Mouse (Mus musculus) CH12.LX (cell line): ENCODE measurements at regions not wholly inside any gene's neighbourhood (a gene's known extent, or its start where the extent isn't known, plus 50 kb on each side); places are given as distances from the start of the nearest gene placed in this dataset.

ENCODE experiments used
- BHLHE40 ChIP-seq: IDR thresholded peaks from 2 replicates; pipeline ENCODE4 v1.6.1; 2011; ENCODE audit warnings: mild to moderate bottlenecking, low read depth, low read length, improper control_type of control experiment
- CTCF ChIP-seq, 2 experiments: IDR thresholded peaks in 1 of 2; conservative IDR thresholded peaks in 1 of 2; 2 replicates each; pipeline ENCODE4 v1.5.1; 2011 to 2012; ENCODE audit warnings: low read depth in 2 of 2, low read length in 2 of 2, improper control_type of control experiment in 1 of 2, inconsistent platforms in 1 of 2, mild to moderate bottlenecking in 1 of 2, moderate library complexity in 1 of 2
- IRF4 ChIP-seq: IDR thresholded peaks from 2 replicates; pipeline ENCODE4 v1.6.1; 2014; ENCODE audit warnings: low read depth, mild to moderate bottlenecking, inconsistent platforms, low read length, improper control_type of control experiment
- JUN ChIP-seq: IDR thresholded peaks from 2 replicates; pipeline ENCODE4 v1.6.1; 2011; ENCODE audit warnings: low read depth, mild to moderate bottlenecking, low read length, improper control_type of control experiment, moderate library complexity; ENCODE audit not compliant: insufficient read depth
- MAFK ChIP-seq: IDR thresholded peaks from 2 replicates; pipeline ENCODE4 v1.6.1; 2011; ENCODE audit warnings: low read length, improper control_type of control experiment; ENCODE audit not compliant: insufficient replicate concordance
- MAZ ChIP-seq: IDR thresholded peaks from 2 replicates; pipeline ENCODE4 v1.6.1; 2012; ENCODE audit warnings: low read depth, mild to moderate bottlenecking, inconsistent platforms, low read length, improper control_type of control experiment, moderate library complexity
- MEF2A ChIP-seq: IDR thresholded peaks from 2 replicates; pipeline ENCODE4 v1.6.1; 2014; ENCODE audit warnings: low read depth, mild to moderate bottlenecking, inconsistent platforms, low read length, improper control_type of control experiment, borderline replicate concordance
- MYC ChIP-seq: IDR thresholded peaks from 2 replicates; pipeline ENCODE4 v1.6.1; 2011; ENCODE audit warnings: low read depth, mild to moderate bottlenecking, improper control_type of control experiment, low read length
- POLR2A ChIP-seq: IDR thresholded peaks from 2 replicates; pipeline ENCODE4 v1.6.1; 2011; ENCODE audit warnings: low read depth, mild to moderate bottlenecking, improper control_type of control experiment, low read length
- USF1 ChIP-seq: IDR thresholded peaks from 2 replicates; pipeline ENCODE4 v1.6.1; 2014; ENCODE audit warnings: low read depth, mild to moderate bottlenecking, inconsistent platforms, low read length, improper control_type of control experiment
- ZNF384 ChIP-seq: IDR thresholded peaks from 2 replicates; pipeline ENCODE4 v1.6.1; 2012; ENCODE audit warnings: low read depth, low read length, improper control_type of control experiment, inconsistent platforms

GRCm38 (mm10) chr5:134848571-134848970 is 58.0 kb downstream of the Tmem270 start:
- TF ChIP-seq CTCF (conservative IDR thresholded peaks at IDR 0.05 in 1 of 2, IDR thresholded peaks at IDR 0.05 in 1 of 2; ENCODE audit: low read depth in 2 of 2, low read length in 2 of 2) (no peak), IRF4 (no peak), USF1 (no peak), MAFK (no peak), POLR2A (no peak), ZNF384 (no peak), MYC (no peak), JUN (no peak), MEF2A (no peak), MAZ (no peak), BHLHE40 (no peak)
